Mouse (Mus musculus): ENCODE data around the gene Dnah2.

DNA sequence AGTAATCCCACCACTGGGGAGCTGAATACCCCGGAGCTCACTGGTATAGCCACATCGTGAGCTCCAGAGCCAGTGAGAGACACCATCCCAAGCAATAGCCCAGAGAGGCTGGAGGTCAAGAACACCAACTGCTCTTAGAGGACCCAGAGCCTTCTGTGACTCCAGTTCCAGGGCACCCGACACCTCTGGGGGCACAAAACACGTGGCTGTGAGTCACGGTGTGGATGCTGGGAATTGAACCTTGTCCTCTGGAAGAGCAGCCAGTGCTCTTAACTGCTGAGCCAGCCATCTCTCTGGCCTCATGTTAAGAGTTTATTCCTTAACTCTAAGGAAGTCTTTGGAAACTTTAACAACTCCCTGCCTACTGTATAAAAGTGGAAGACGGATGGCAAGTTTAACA lies 163.9 kb downstream of the Dnah2 start:
- TF ChIP-seq ZC3H11A (IDR thresholded peaks at IDR 0.05; ENCODE audit: borderline replicate concordance, low read depth, low read length) (no peak), ZNF384 (IDR thresholded peaks at IDR 0.05; ENCODE audit: low read depth, low read length) (no peak), MAFK (IDR thresholded peaks at IDR 0.05; ENCODE audit: insufficient read depth, low read depth, low read length) (no peak)
